Mouse (Mus musculus) cortical plate, adult 2 months (tissue): ENCODE results near the gene Rnf43.

Experiments used
- CTCF ChIP-seq: fragments of 200-500 bp; IDR thresholded peaks from 2 replicates; pipeline ENCODE4 v1.5.1; 2011; ENCODE audit warnings: mild to moderate bottlenecking, control low read depth, low read length; ENCODE audit not compliant: insufficient read depth; ENCODE audit errors: extremely low read depth
- POLR2A ChIP-seq: fragments of 200-500 bp; IDR thresholded peaks from 2 replicates; pipeline ENCODE4 v1.6.1; 2011; ENCODE audit warnings: mild to moderate bottlenecking, low read length, control low read depth; ENCODE audit not compliant: insufficient read depth; ENCODE audit errors: extremely low read depth

DNA sequence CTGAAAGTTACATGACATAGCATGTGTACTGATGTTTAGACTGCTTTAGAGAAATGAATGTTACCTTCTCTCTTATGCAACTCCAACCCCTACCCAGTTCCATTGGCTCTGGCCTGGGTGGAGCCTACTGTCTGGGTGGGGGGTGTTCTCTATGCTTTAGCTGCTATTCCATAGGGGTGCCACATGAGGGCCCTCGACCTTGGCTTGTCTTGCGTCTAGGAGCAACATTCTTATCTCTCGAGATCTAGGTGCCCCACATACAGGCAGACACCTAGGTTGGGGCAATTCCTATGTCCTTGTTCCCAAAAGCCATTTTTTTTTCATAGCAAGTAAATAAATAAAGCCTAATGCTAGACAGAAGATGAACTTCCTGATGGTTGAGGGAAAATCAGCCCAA is 97.1 kb downstream of the Rnf43 start:
- TF ChIP-seq POLR2A = 0 out of 2 replicates have a peak, but pooled peaks have one; percentile 7
- TF ChIP-seq CTCF = peak; percentile 41
